Mouse (Mus musculus) layer of hippocampus, postnatal 36 days (tissue): Measurements from ENCODE around the gene Psmb9. TPM values are rescaled to one million over a fixed set of nuclear protein-coding genes. Genes with fewer than 3 reads are reported as not detected.
"Not testable (repeated sequence)": the region's sequence is repeated elsewhere in the genome, so short reads cannot be mapped to it uniquely, and the experiment has no call there.

ENCODE experiments used
- DNase-seq, 2 experiments: peaks; one replicate each; pipeline ENCODE4 v3.0.0; 2022
- total RNA-seq, 2 experiments: library from RNA; stranded (reverse); gene quantifications; 2 replicates each; pipeline ENCODE4 v1.2.3; 2021

The Psmb9 gene
- total RNA-seq, result 1 to 10 TPM; 1.2 to 1.7 TPM

GRCm38 (mm10) chr17:34187261-34187916 lies at the start of gene Psmb9, which contains the start of gene Tap1:
Gene Psmb9 (minus strand): TSS chr17:34187764.
Gene Tap1 (plus strand): TSS chr17:34187553.
- peak; percentile 94 to 95 for DNase-seq

- no peak for DNase-seq
Measured at GRCm38 (mm10) chr17:34236691-34237090, 49.1 kb upstream of the Psmb9 start.

GRCm38 (mm10) chr17:34234926-34235325 lies 47.4 kb upstream of the Psmb9 start:
- DNase-seq, result peak; percentile 64 to 66

- DNase-seq, result not testable (repeated sequence)
Measured at GRCm38 (mm10) chr17:34232021-34232420, 44.5 kb upstream of the Psmb9 start.

GRCm38 (mm10) chr17:34230971-34231370 lies 43.4 kb upstream of the Psmb9 start:
- DNase-seq, result not testable (repeated sequence)

GRCm38 (mm10) chr17:34225911-34226310 lies 38.3 kb upstream of the Psmb9 start:
- not testable (repeated sequence) for DNase-seq

- no peak for DNase-seq
Measured at GRCm38 (mm10) chr17:34225426-34225825, 37.9 kb upstream of the Psmb9 start.

GRCm38 (mm10) chr17:34224816-34225215 lies 37.3 kb upstream of the Psmb9 start:
- DNase-seq, result no peak

- not testable (repeated sequence) for DNase-seq
Measured at GRCm38 (mm10) chr17:34220401-34220800, 32.8 kb upstream of the Psmb9 start.

GRCm38 (mm10) chr17:34219801-34220200 lies 32.2 kb upstream of the Psmb9 start:
- not testable (repeated sequence) for DNase-seq

- not testable (repeated sequence) for DNase-seq
Measured at GRCm38 (mm10) chr17:34219096-34219495, 31.5 kb upstream of the Psmb9 start.

- peak in 1 of 2 experiments; percentile 23 for DNase-seq
Measured at GRCm38 (mm10) chr17:34218675-34219074, 31.1 kb upstream of the Psmb9 start.

GRCm38 (mm10) chr17:34217986-34218385 lies 30.4 kb upstream of the Psmb9 start:
- no peak for DNase-seq

GRCm38 (mm10) chr17:34217216-34217928 lies 29.8 kb upstream of the Psmb9 start:
- no peak for DNase-seq

- no peak for DNase-seq
Measured at GRCm38 (mm10) chr17:34215176-34215575, 27.6 kb upstream of the Psmb9 start.

- DNase-seq, result no peak
Measured at GRCm38 (mm10) chr17:34213936-34214335, 26.4 kb upstream of the Psmb9 start.

GRCm38 (mm10) chr17:34211746-34212365 lies 24.3 kb upstream of the Psmb9 start:
- DNase-seq, result no peak

- no peak for DNase-seq
Measured at GRCm38 (mm10) chr17:34210599-34210998, 23.0 kb upstream of the Psmb9 start.

- DNase-seq, result no peak
Measured at GRCm38 (mm10) chr17:34209680-34210079, 22.1 kb upstream of the Psmb9 start.

- no peak for DNase-seq
Measured at GRCm38 (mm10) chr17:34208421-34208820, 20.9 kb upstream of the Psmb9 start.

GRCm38 (mm10) chr17:34207866-34208265 lies 20.3 kb upstream of the Psmb9 start:
- no peak for DNase-seq

GRCm38 (mm10) chr17:34207456-34207855 lies 19.9 kb upstream of the Psmb9 start:
- DNase-seq, result no peak

GRCm38 (mm10) chr17:34206731-34207130 lies 19.2 kb upstream of the Psmb9 start:
- no peak for DNase-seq
